Comparison of ENCODE assay signal across 9 mouse cellular contexts in genomic region chr2:168628787-168629186, GRCm38 (mm10). TPM values are rescaled to one million over a fixed set of nuclear protein-coding genes. Genes with fewer than 3 reads are reported as not detected.
DNase-seq lines count a peak whose midpoint lies in the region; ATAC-seq and TF ChIP-seq lines count a peak whose summit lies in the region.
"Had no signal": no experiment of that assay in that cellular context is flagged by ENCODE, and none has a peak within 500 bp of the region (broad histone marks: within the 10 kb centered on the region; RNA-seq: fewer than 3 reads in every experiment).

No protein-coding gene starts in this region.

- no peaks in the 10 kb centered on the region for H3K79me2 ChIP-seq in MEL (ENCODE audit: control insufficient read depth, insufficient read depth, low read length, poor library complexity)

- no peak overlapping the region for H3K4me3 ChIP-seq in MEL (ENCODE audit: control insufficient read depth in 1 of 2, insufficient read depth in 1 of 2, low read depth in 2 of 2, low read length in 2 of 2)
- H3K4me3 ChIP-seq in forebrain, embryonic 15.5 days: no peak overlapping the region
- H3K4me3 ChIP-seq in hindbrain, embryonic 11.5 days (ENCODE audit: low read depth, low read length): no peak overlapping the region
- H3K4me3 ChIP-seq: liver, embryonic 15.5 days had no signal

- no peaks in the 10 kb centered on the region for H3K27me3 ChIP-seq in MEL (ENCODE audit: control insufficient read depth in 1 of 2, insufficient read depth in 2 of 2, low read length in 2 of 2)
- H3K27me3 ChIP-seq in forebrain, embryonic 15.5 days: no peaks in the 10 kb centered on the region
- H3K27me3 ChIP-seq in hindbrain, embryonic 11.5 days (ENCODE audit: control insufficient read depth, insufficient read depth, low read length): no peaks in the 10 kb centered on the region
- H3K27me3 ChIP-seq: liver, embryonic 15.5 days had no signal

- peak; percentile 26 for TF ChIP-seq RAD21 in MEL (IDR thresholded peaks at IDR 0.05; ENCODE audit: low read depth, low read length)

- TF ChIP-seq POLR2A in MEL (IDR thresholded peaks at IDR 0.05; ENCODE audit: control insufficient read depth in 1 of 2, insufficient read depth in 1 of 2, low read depth in 1 of 2, low read length in 2 of 2, poor library complexity in 1 of 2): no peak

- peak; percentile 74 for ATAC-seq in forebrain, embryonic 15.5 days (replicated peaks)
- peak; percentile 59 for ATAC-seq in hindbrain, embryonic 11.5 days (ENCODE audit: low FRiP score)

- H3K9me3 ChIP-seq in MEL (replicated peaks; ENCODE audit: insufficient read depth, low read length): no peaks in the 10 kb centered on the region
- H3K9me3 ChIP-seq in forebrain, embryonic 15.5 days: no peaks in the 10 kb centered on the region
- H3K9me3 ChIP-seq in hindbrain, embryonic 11.5 days (ENCODE audit: control insufficient read depth, low read length): no peaks in the 10 kb centered on the region; the same call in 1 of the 2 replicates
- H3K9me3 ChIP-seq: liver, embryonic 15.5 days had no signal

- no peak for TF ChIP-seq EP300 in MEL (IDR thresholded peaks at IDR 0.05; ENCODE audit: low read depth in 1 of 2, low read length in 2 of 2)

- no peak overlapping the region for H3K4me2 ChIP-seq in forebrain, embryonic 15.5 days (replicated peaks)
- no peak overlapping the region for H3K4me2 ChIP-seq in hindbrain, embryonic 11.5 days (replicated peaks; ENCODE audit: low read depth, low read length)
- H3K4me2 ChIP-seq: liver, embryonic 15.5 days had no signal

- H3K9ac ChIP-seq in MEL (ENCODE audit: control insufficient read depth, low read depth, low read length, poor library complexity, severe bottlenecking): no peak overlapping the region
- no peak overlapping the region for H3K9ac ChIP-seq in forebrain, embryonic 15.5 days (replicated peaks)
- no peak overlapping the region for H3K9ac ChIP-seq in hindbrain, embryonic 11.5 days (ENCODE audit: low read depth, low read length)
- H3K9ac ChIP-seq: liver, embryonic 15.5 days had no signal

- peak; percentile 11 for DNase-seq in MEL (ENCODE audit: low read depth, low spot score)
- peak; percentile 34 for DNase-seq in c-Kit-positive CD71-positive TER-119-negative erythroid progenitor cells, embryonic 14.5 days (ENCODE audit: low read depth)
- peak; percentile 89 for DNase-seq in hindbrain, embryonic 11.5 days (ENCODE audit: low spot score)
- peak; percentile 53 for DNase-seq in layer of hippocampus, adult 9-10 months (ENCODE audit: low spot score)
- peak; percentile 90 for DNase-seq in lung, postnatal 14 days
- DNase-seq in retina, postnatal 1 day: peak; percentile 75
- peak; percentile 77 to 80 for DNase-seq in thymus, postnatal 36 days

- WGBS in forebrain, embryonic 15.5 days: 27% methylated on average over 8 of the region's 8 CpGs
- WGBS in hindbrain, embryonic 11.5 days: 30% methylated on average over 8 of the region's 8 CpGs

- H3K27ac ChIP-seq in MEL (ENCODE audit: control insufficient read depth, low read depth, low read length): no peak overlapping the region
- H3K27ac ChIP-seq in forebrain, embryonic 15.5 days (replicated peaks): no peak overlapping the region
- H3K27ac ChIP-seq in hindbrain, embryonic 11.5 days (ENCODE audit: low read depth, low read length): no peak overlapping the region
- H3K27ac ChIP-seq: liver, embryonic 15.5 days had no signal

- H3K4me1 ChIP-seq in MEL (ENCODE audit: control insufficient read depth in 1 of 2, insufficient read depth in 2 of 2, low read length in 2 of 2): no peaks in the 10 kb centered on the region
- peaks cover 19% of the 10 kb centered on the region for H3K4me1 ChIP-seq in forebrain, embryonic 15.5 days
- H3K4me1 ChIP-seq in hindbrain, embryonic 11.5 days (replicated peaks; ENCODE audit: control insufficient read depth, insufficient read depth, low read length): no peaks in the 10 kb centered on the region

- TF ChIP-seq CTCF in MEL (IDR thresholded peaks at IDR 0.05 in 2 of 3, conservative IDR thresholded peaks at IDR 0.05 in 1 of 3; ENCODE audit: control insufficient read depth in 1 of 3, insufficient read depth in 1 of 3, low read depth in 2 of 3, low read length in 3 of 3, poor library complexity in 1 of 3, severe bottlenecking in 1 of 3): peak in 2 of 3 experiments; percentile 37 to 54; a peak in 5 of 6 replicates

- H3K36me3 ChIP-seq in MEL (ENCODE audit: control insufficient read depth in 1 of 2, insufficient read depth in 2 of 2, low read length in 2 of 2): no peaks in the 10 kb centered on the region
- peaks cover 13% of the 10 kb centered on the region; the same call in 1 of the 2 replicates for H3K36me3 ChIP-seq in forebrain, embryonic 15.5 days
- no peaks in the 10 kb centered on the region for H3K36me3 ChIP-seq in hindbrain, embryonic 11.5 days (ENCODE audit: control insufficient read depth, insufficient read depth, low read length)
- H3K36me3 ChIP-seq: liver, embryonic 15.5 days had no signal

TF ChIP-seq in MEL, 35 proteins besides CTCF, POLR2A, EP300 and RAD21:
- peak; percentile 22 for TF ChIP-seq SMC3 (IDR thresholded peaks at IDR 0.05; ENCODE audit: low read depth, low read length)
- no peak for TF ChIP-seq UBTF (IDR thresholded peaks at IDR 0.05; ENCODE audit: borderline replicate concordance, insufficient read depth, low read depth, low read length)

RNA-seq across cellular contexts. Expression of gene Nfatc2, which starts 27.3 kb away (rescaled TPM):
- not detected in 2 replicates for total RNA-seq in MEL (2012; rRNA removed)
- polyA plus RNA-seq in MEL (2012; ENCODE audit: insufficient read depth in 1 of 2, insufficient read length in 2 of 2, low read depth in 1 of 2, low replicate concordance in 2 of 2, missing spikeins in 1 of 2): not detected
- polyA plus RNA-seq in forebrain, embryonic 15.5 days (2015; fragmentation: Nextera tagmentation; extraction: Ambion mirVana): 1.9 TPM in 2 replicates
- polyA plus RNA-seq in hindbrain, embryonic 11.5 days (2014; fragmentation: Nextera tagmentation; extraction: Ambion mirVana): 0.25 and 0.82 TPM in 2 replicates

Comparison
In these comparisons a context has a peak if more than half of its experiments do, and no peak if none do; other contexts are left out.
1. DNase-seq: peak in every context shown above with its lines; median percentile 90 in lung, postnatal 14 days; 89 in hindbrain, embryonic 11.5 days; 78 in thymus, postnatal 36 days; 75 in retina, postnatal 1 day; 53 in layer of hippocampus, adult 9-10 months; 34 in c-Kit-positive CD71-positive TER-119-negative erythroid progenitor cells, embryonic 14.5 days; 11 in MEL.